Mouse (Mus musculus) adrenal gland, adult (tissue): ENCODE results near the gene Trpm5.
A peak's percentile ranks its signal among the peaks of the same experiment; 100 is the strongest.

Source experiments
- DNase-seq, 2 experiments: peaks; one replicate each; pipeline ENCODE4 v3.0.0; 2022 to 2023; ENCODE audit warnings: low spot score in 1 of 2; ENCODE audit not compliant: inconsistent age in 2 of 2

The Trpm5 gene

GRCm38 (mm10) chr7:143106062-143106461, 11.6 kb upstream of the Trpm5 start, which contains the start of gene Kcnq1:
Gene Kcnq1 (plus strand): TSS chr7:143106362.
- no peak for DNase-seq

GRCm38 (mm10) chr7:143105258-143105897, 10.9 kb upstream of the Trpm5 start:
- DNase-seq: peak; percentile 37 to 61

DNA sequence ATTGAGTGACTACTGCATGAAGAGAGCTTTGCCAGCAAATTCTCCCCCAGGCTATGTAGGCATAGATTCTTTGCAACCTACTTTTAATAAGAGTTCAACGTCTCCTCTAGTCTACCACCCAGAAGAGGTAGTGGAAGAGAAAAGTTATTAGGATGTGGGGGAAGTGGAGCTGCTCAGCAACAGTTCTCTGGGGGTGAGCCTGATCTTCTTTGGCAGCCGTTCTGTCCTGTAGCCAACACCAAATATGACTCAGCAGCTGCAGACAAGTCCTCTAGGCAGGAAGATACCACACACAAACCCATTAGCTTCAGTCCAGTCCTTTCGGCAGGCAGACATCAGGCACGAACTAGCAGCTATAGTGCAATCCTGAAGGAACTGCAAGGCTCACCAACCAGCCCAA, 6.3 kb upstream of the Trpm5 start:
- DNase-seq: peak; percentile 44 to 60

DNA sequence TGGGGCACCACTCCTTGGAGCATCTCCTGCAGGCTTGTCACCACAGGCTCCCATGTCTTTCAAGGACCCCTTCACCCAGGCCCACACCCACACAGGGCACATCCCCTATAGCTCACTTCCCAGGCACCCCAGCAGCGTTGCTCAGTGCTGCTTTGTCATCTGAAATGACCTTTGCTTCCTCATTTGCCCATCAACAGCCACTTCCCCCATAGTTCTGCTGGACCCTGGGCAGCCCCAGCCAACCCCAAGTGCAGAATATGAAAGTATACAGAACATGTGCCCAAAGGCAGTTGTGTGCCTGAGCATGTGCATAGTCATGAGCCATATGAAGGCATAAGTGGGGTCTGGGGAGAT, 1.1 kb upstream of the Trpm5 start:
- DNase-seq: no peak

DNA sequence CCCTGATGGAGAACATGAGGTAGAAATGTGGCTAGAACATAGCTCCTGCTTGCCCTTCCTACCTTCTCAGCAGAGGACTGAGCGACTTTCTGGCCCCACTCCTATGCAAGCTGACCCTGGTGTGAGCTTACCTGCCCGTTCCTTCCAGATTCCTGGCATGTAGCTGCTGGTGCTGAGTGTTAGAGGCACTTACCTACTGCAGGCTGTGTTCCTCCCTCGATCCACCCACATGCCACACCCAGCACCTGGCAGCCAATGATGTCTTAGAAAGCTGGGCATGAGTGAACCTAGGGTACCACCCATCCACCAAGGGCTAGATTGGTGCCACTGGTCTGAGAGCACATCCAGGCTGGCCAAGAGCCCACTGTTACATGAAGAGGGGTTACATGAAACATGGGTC, 595 bp downstream of the Trpm5 start:
- no peak for DNase-seq

GRCm38 (mm10) chr7:143087070-143087579, 7.3 kb downstream of the Trpm5 start:
- DNase-seq: peak in 1 of 2 experiments; percentile 72

GRCm38 (mm10) chr7:143086366-143086765, 8.1 kb downstream of the Trpm5 start:
- peak; percentile 69 to 90 for DNase-seq

- no peak for DNase-seq
Measured at GRCm38 (mm10) chr7:143083708-143084107, 10.7 kb downstream of the Trpm5 start.

- DNase-seq: no peak
Measured at GRCm38 (mm10) chr7:143082024-143082423, 12.4 kb downstream of the Trpm5 start.

DNA sequence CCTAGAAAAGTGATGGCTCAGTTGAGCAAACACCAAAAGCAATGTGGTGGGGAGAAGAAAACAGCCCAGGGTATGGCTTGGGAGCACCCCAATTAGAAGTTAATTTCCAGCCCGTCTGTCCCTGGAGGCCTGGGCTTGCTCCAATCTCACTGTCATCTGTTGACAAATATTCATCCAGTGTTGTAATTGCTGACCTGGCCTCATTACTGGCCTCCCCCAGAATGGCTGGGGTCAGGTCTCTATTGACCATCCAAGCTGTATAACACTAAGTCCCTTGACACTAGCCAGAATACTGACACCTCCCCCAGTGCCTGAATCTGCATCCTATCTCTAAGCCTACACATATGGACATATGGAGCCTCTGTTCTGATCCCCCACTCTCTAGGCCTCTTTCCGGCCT, 17.1 kb downstream of the Trpm5 start:
- DNase-seq: no peak

DNA sequence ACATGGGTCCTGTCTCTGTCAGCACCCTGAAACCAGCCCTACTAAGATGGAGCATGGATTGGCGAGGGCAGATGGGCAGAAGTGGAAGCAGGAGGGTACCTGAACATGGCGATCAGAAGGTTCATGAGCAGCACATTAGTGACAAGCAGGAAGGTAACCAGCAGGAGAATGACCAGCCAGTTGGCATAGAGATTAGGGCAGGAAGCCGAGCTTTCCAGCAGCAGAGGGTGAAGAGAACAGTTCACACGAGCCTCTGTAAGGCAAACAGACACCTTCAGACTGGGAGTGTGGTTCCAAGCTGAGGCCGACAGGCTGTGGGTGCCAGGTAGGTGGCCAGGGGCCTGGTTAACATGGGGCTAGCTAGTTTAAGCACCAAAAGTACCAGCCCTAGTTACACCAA, 19.0 kb downstream of the Trpm5 start:
- no peak for DNase-seq

DNA sequence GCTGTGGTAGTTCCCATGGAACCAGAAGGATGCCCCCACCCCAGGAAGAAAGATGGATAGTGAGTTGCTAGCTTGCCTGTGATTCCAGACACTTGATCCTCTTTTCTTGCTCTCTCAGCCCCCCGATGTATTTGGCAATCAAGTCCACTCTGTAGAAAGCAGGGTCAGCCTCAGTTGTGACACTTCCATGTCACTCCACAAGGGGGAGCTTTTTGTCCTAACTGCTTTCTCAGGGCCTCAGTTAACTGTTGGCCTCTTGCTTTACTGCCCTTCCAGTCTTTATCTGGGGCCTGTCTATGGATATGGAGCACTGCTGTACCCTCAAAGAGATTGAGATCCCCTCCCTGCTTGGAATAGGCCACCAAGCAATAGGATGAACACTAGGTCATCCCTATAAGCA, 21.4 kb downstream of the Trpm5 start:
- peak in 1 of 2 experiments; percentile 81 for DNase-seq

GRCm38 (mm10) chr7:143072605-143073004, 21.8 kb downstream of the Trpm5 start:
- no peak for DNase-seq

- DNase-seq: no peak
Measured at GRCm38 (mm10) chr7:143070506-143071070, 23.9 kb downstream of the Trpm5 start.

- DNase-seq: peak in 1 of 2 experiments; percentile 63
Measured at GRCm38 (mm10) chr7:143069751-143070400, 24.6 kb downstream of the Trpm5 start.

DNA sequence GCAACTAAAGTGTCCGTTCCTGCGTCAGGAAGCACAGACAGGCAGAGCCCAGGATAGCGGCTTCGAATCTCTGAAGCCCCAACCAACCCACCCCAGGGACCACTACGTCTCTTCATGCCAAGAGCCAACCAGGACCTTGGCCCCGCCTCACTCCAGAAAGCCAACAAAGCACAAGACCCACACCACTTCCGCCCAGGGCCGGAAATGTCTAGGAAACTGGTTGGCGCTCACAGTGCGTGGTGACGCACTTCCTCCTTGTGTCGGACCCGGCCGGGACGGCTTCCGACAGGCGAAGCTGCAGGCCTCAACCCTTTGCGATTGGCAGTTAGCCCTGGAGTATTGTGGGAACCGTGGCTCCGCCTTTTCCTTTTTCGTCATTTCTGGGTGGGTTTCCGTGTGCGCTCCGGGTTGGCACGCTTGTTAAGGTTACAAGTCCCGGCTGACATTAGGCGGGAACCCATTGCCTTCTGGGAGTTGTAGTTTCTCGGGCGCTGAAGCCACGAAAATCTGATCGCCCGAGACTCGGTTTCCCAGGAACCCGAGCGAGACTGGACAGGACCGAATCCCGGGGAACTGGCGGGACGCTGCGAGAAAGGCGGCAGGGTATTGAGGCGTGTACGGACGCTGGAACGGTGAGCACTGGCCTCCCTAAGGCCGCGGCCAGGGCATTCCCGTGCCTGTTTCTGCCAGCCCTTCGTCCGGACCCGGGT, 25.4 kb downstream of the Trpm5 start, which contains the start of gene Tssc4:
Gene Tssc4, plus strand, starts transcription at position 368 of the 710 bp plus-strand sequence.
- peak; percentile 99 for DNase-seq

DNA sequence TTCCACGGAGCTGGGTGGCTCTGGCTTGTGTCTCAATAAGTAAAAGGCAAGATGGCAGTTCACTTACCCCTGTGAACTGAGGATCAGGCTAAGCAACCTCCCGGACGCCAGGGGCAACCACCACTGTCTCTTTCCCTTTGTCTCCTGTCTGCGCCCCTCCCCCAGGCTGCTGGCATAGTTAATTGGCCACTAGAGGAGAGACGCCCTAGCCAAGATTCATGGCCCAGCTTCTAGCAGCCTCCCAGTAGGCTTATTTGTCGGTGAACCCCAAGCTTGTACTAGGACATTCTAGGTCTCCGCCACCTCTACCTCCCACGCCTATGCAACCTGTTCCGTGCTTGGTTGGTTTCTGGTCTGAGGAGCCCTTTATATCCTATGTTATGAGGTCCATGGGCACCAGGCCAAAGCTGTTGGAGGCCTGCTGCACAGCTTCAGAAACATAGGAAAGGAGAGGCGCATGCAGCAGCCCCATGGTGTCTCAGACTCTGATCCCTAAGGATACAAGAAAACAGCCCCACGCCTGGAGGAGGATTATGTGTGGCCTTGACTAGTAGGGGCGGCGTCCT, 26.0 kb downstream of the Trpm5 start:
- peak in 1 of 2 experiments; percentile 71 for DNase-seq

GRCm38 (mm10) chr7:143067897-143068296, 26.5 kb downstream of the Trpm5 start:
- peak; percentile 48 to 75 for DNase-seq

GRCm38 (mm10) chr7:143067469-143067868, 27.0 kb downstream of the Trpm5 start:
- no peak for DNase-seq

DNA sequence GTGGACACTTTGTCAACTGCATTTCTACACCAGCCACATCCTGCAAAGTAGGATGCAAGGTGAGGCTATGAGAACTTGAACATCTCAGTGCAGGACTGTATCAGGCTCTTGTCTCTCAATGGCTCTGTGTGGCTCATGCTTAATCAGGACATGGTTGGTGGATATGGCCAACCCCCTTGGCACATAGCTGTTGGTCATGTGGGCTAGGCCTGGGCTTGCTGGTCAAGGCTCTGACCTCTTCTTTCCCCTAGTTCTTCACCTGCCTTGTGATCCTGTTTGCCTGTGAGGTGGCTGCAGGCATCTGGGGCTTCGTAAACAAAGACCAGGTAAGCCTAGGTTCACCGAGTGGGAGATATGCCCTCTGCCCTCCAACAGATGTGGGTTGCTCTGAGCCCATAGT, 28.8 kb downstream of the Trpm5 start:
- no peak for DNase-seq

DNA sequence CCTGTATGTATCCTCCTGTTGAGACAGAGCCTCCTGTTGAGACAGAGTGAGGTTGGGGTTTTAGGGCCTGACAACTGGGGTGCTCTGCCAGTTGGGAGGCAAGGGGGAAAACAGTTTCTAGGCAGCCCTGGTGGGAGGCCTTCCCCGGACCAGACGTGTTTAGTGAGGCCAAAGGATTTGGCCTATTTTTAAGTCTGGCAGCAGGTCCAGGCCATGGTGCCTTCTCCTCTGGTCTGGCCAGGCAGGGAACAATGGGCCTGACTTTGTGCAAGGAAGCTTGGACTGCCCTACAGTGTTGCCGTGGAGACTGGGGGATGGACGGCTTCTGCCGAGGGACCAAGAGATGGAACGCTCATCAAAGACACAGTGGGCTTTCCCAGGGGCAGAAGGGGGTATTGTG, 30.2 kb downstream of the Trpm5 start:
- DNase-seq: no peak
